Mouse (Mus musculus) neural tube, embryonic 14.5 days (tissue): ENCODE measurements around the gene Pde7b. TPM values are rescaled to one million over a fixed set of nuclear protein-coding genes. Genes with fewer than 3 reads are reported as not detected.

ENCODE experiments used
- ATAC-seq: fragments of 200-750 bp; cut with Nextera tagmentation; 2 replicates; pipeline ENCODE4 v1.8.0; 2017; ENCODE audit warnings: low read depth, mild to moderate bottlenecking, moderate TSS enrichment, moderate library complexity
- H3K27ac ChIP-seq: fragments of 300-500 bp; sonication (generic); 2 replicates; pipeline ENCODE4 v1.5.1; 2014; ENCODE audit warnings: low read depth, mild to moderate bottlenecking, control low read depth, low read length, moderate library complexity, mixed read lengths
- H3K27me3 ChIP-seq: fragments of 300-500 bp; sonication (generic); 2 replicates; pipeline ENCODE4 v1.6.1; 2014; ENCODE audit warnings: low read length; ENCODE audit not compliant: control insufficient read depth, insufficient read depth
- H3K36me3 ChIP-seq: fragments of 300-500 bp; sonication (generic); 2 replicates; pipeline ENCODE4 v1.6.1; 2014; ENCODE audit warnings: low read length, mixed read lengths; ENCODE audit not compliant: control insufficient read depth, insufficient read depth
- H3K4me1 ChIP-seq: fragments of 300-500 bp; sonication (generic); 2 replicates; pipeline ENCODE4 v1.6.1; 2014; ENCODE audit warnings: low read length; ENCODE audit not compliant: control insufficient read depth, insufficient read depth
- H3K4me2 ChIP-seq: fragments of 300-500 bp; sonication (generic); 2 replicates; pipeline ENCODE4 v1.6.1; 2014; ENCODE audit warnings: mild to moderate bottlenecking, low read depth, low read length, control low read depth
- H3K4me3 ChIP-seq: fragments of 300-500 bp; sonication (generic); 2 replicates; pipeline ENCODE4 v1.5.1; 2014; ENCODE audit warnings: low read depth, low read length, control low read depth, mixed read lengths
- H3K9ac ChIP-seq: fragments of 300-500 bp; sonication (generic); replicated peaks from 2 replicates; pipeline ENCODE4 v1.6.1; 2014; ENCODE audit warnings: low read depth, mild to moderate bottlenecking, control low read depth, low read length, mixed read lengths
- H3K9me3 ChIP-seq: fragments of 300-500 bp; sonication (generic); 2 replicates; pipeline ENCODE4 v1.6.1; 2016; ENCODE audit warnings: low read length; ENCODE audit not compliant: control insufficient read depth
- WGBS: fragments of 180-500 bp; shearing (Covaris S2); extraction: QIAGEN DNeasy Blood & Tissue Kit; methylation state at CpG from one replicate; pipeline ENCODE4 v1.1.7; 2014; 5-methylcytosine and 5-hydroxymethylcytosine counted together
- polyA plus RNA-seq: library from polyadenylated mRNA; unstranded; fragments of >200 nt; fragmentation: Nextera tagmentation; extraction: Ambion mirVana; gene quantifications from 2 replicates; pipeline ENCODE4 v1.2.1, GENCODE M21; 2014

Pde7b gene
- polyA plus RNA-seq, 1 experiment from 2014 or later = 3.2 TPM

- Histone ChIP-seq H3K4me3 (no peak overlapping the region), H3K36me3 (no peaks in the 10 kb centered on the region), H3K4me2 (no peak overlapping the region), H3K27me3 (no peaks in the 10 kb centered on the region), H3K27ac (no peak overlapping the region), H3K9ac (no peak overlapping the region), H3K4me1 (no peaks in the 10 kb centered on the region), H3K9me3 (no peaks in the 10 kb centered on the region)
- ATAC-seq = no peak
- WGBS = 69% methylated on average over 2 of the region's 2 CpGs
These were observed 58.2 kb downstream of the Pde7b start for GRCm38 (mm10) chr10:20666655-20667054.

GRCm38 (mm10) chr10:20662951-20663350 lies 61.9 kb downstream of the Pde7b start:
- Histone ChIP-seq H3K9me3 (no peaks in the 10 kb centered on the region), H3K4me1 (no peaks in the 10 kb centered on the region), H3K9ac (no peak overlapping the region), H3K4me3 (no peak overlapping the region), H3K36me3 (no peaks in the 10 kb centered on the region), H3K4me2 (no peak overlapping the region), H3K27ac (no peak overlapping the region), H3K27me3 (no peaks in the 10 kb centered on the region; the same call in 1 of the 2 replicates)
- ATAC-seq = no peak
- WGBS = 79% methylated on average over 7 of the region's 7 CpGs

- ATAC-seq = no peak
- no peaks in the 10 kb centered on the region for H3K4me1 ChIP-seq
- H3K27me3 ChIP-seq = no peaks in the 10 kb centered on the region; the same call in 1 of the 2 replicates
- H3K9ac ChIP-seq = no peak overlapping the region
- no peak overlapping the region for H3K27ac ChIP-seq
- H3K4me3 ChIP-seq = no peak overlapping the region
- H3K36me3 ChIP-seq = no peaks in the 10 kb centered on the region
- WGBS = 77% methylated on average over 5 of the region's 5 CpGs
- no peaks in the 10 kb centered on the region for H3K9me3 ChIP-seq
- H3K4me2 ChIP-seq = no peak overlapping the region
These were observed 63.2 kb downstream of the Pde7b start for GRCm38 (mm10) chr10:20661684-20662083.

GRCm38 (mm10) chr10:20659718-20660117 lies 65.2 kb downstream of the Pde7b start:
- no peak overlapping the region for H3K4me2 ChIP-seq
- no peak overlapping the region for H3K4me3 ChIP-seq
- 88% methylated on average over 4 of the region's 4 CpGs for WGBS
- no peak overlapping the region for H3K27ac ChIP-seq
- H3K9me3 ChIP-seq = no peaks in the 10 kb centered on the region
- no peak overlapping the region for H3K9ac ChIP-seq
- no peaks in the 10 kb centered on the region; the same call in 1 of the 2 replicates for H3K27me3 ChIP-seq
- no peak for ATAC-seq
- H3K4me1 ChIP-seq = no peaks in the 10 kb centered on the region
- H3K36me3 ChIP-seq = no peaks in the 10 kb centered on the region

- Histone ChIP-seq H3K9me3 (no peaks in the 10 kb centered on the region), H3K27me3 (no peaks in the 10 kb centered on the region; the same call in 1 of the 2 replicates), H3K4me3 (no peak overlapping the region), H3K9ac (no peak overlapping the region), H3K4me1 (no peaks in the 10 kb centered on the region), H3K4me2 (no peak overlapping the region), H3K27ac (no peak overlapping the region), H3K36me3 (no peaks in the 10 kb centered on the region)
- 76% methylated on average over 7 of the region's 7 CpGs for whole genome bisulfite sequencing
- ATAC-seq = no peak
These were observed 65.6 kb downstream of the Pde7b start for GRCm38 (mm10) chr10:20659268-20659667.

GRCm38 (mm10) chr10:20658716-20659115 lies 66.2 kb downstream of the Pde7b start:
- H3K36me3 ChIP-seq = no peaks in the 10 kb centered on the region

GRCm38 (mm10) chr10:20657316-20658081 lies 67.4 kb downstream of the Pde7b start:
- Histone ChIP-seq H3K4me3 (no peak overlapping the region), H3K9me3 (no peaks in the 10 kb centered on the region), H3K27ac (no peak overlapping the region), H3K4me2 (no peak overlapping the region), H3K36me3 (no peaks in the 10 kb centered on the region), H3K4me1 (no peaks in the 10 kb centered on the region), H3K27me3 (no peaks in the 10 kb centered on the region; the same call in 1 of the 2 replicates), H3K9ac (no peak overlapping the region)
- 72% methylated on average over 12 of the region's 12 CpGs for WGBS
- no peak for ATAC-seq

More at GRCm38 (mm10) chr10:20658716-20659115, 66.2 kb downstream of the Pde7b start:
- 85% methylated on average over 7 of the region's 7 CpGs for WGBS
- no peak for ATAC-seq
- Histone ChIP-seq H3K9me3 (no peaks in the 10 kb centered on the region), H3K9ac (no peak overlapping the region), H3K4me1 (no peaks in the 10 kb centered on the region), H3K27me3 (no peaks in the 10 kb centered on the region; the same call in 1 of the 2 replicates), H3K4me3 (no peak overlapping the region), H3K27ac (no peak overlapping the region), H3K4me2 (no peak overlapping the region)

- Histone ChIP-seq H3K4me1 (no peaks in the 10 kb centered on the region), H3K27ac (no peak overlapping the region), H3K9ac (no peak overlapping the region), H3K36me3 (no peaks in the 10 kb centered on the region), H3K9me3 (no peaks in the 10 kb centered on the region), H3K4me2 (no peak overlapping the region), H3K4me3 (no peak overlapping the region), H3K27me3 (no peaks in the 10 kb centered on the region; the same call in 1 of the 2 replicates)
- ATAC-seq = no peak
- 84% methylated on average over 6 of the region's 6 CpGs for WGBS
These were observed 70.3 kb downstream of the Pde7b start for GRCm38 (mm10) chr10:20654590-20654989.

GRCm38 (mm10) chr10:20654187-20654586 lies 70.7 kb downstream of the Pde7b start:
- Histone ChIP-seq H3K27me3 (no peaks in the 10 kb centered on the region; the same call in 1 of the 2 replicates), H3K36me3 (no peaks in the 10 kb centered on the region), H3K4me1 (no peaks in the 10 kb centered on the region), H3K9ac (no peak overlapping the region), H3K4me2 (no peak overlapping the region), H3K27ac (no peak overlapping the region), H3K4me3 (no peak overlapping the region), H3K9me3 (no peaks in the 10 kb centered on the region)
- ATAC-seq = no peak
- 88% methylated on average over 6 of the region's 6 CpGs for WGBS
